Mouse (Mus musculus) forebrain, embryonic 14.5 days (tissue): Measurements from ENCODE around the gene Inpp5e. TPM values are rescaled to one million over a fixed set of nuclear protein-coding genes. Genes with fewer than 3 reads are reported as not detected.

Source experiments
- ATAC-seq: fragments of 200-750 bp; cut with Nextera tagmentation; 2 replicates; pipeline ENCODE4 v1.8.0; 2017; ENCODE audit warnings: mild to moderate bottlenecking, moderate library complexity
- DNase-seq: peaks from one replicate; pipeline ENCODE4 v3.0.0-alpha.2; 2015; ENCODE audit warnings: low spot score
- H3K27ac ChIP-seq: fragments of 300-500 bp; sonication (generic); 2 replicates; pipeline ENCODE4 v1.5.1; 2014; ENCODE audit warnings: low read depth, mild to moderate bottlenecking, control low read depth, low read length, moderate library complexity
- H3K27me3 ChIP-seq: fragments of 300-500 bp; sonication (generic); replicated peaks from 2 replicates; pipeline ENCODE4 v1.6.1; 2014; ENCODE audit warnings: low read length, control low read depth, mixed read lengths; ENCODE audit not compliant: control insufficient read depth, insufficient read depth
- H3K36me3 ChIP-seq: fragments of 300-500 bp; sonication (generic); 2 replicates; pipeline ENCODE4 v1.6.1; 2014; ENCODE audit warnings: low read length, control low read depth; ENCODE audit not compliant: control insufficient read depth, insufficient read depth
- H3K4me1 ChIP-seq: fragments of 300-500 bp; sonication (generic); 2 replicates; pipeline ENCODE4 v1.6.1; 2014; ENCODE audit warnings: antibody characterized with exemption, low read length, control low read depth; ENCODE audit not compliant: control insufficient read depth, insufficient read depth
- H3K4me2 ChIP-seq: fragments of 300-500 bp; sonication (generic); 2 replicates; pipeline ENCODE4 v1.6.1; 2014; ENCODE audit warnings: mild to moderate bottlenecking, control low read depth, low read length
- H3K4me3 ChIP-seq: fragments of 300-500 bp; sonication (generic); 2 replicates; pipeline ENCODE4 v1.5.1; 2014; ENCODE audit warnings: low read depth, low read length, control low read depth
- H3K9ac ChIP-seq: fragments of 300-500 bp; sonication (generic); 2 replicates; pipeline ENCODE4 v1.6.1; 2014; ENCODE audit warnings: mild to moderate bottlenecking, low read length, control low read depth, moderate library complexity
- H3K9me3 ChIP-seq: fragments of 300-500 bp; sonication (generic); replicated peaks from 2 replicates; pipeline ENCODE4 v1.6.1; 2016; ENCODE audit warnings: low read length, control low read depth, mixed read lengths; ENCODE audit not compliant: control insufficient read depth
- WGBS: fragments of 180-500 bp; shearing (Covaris S2); extraction: QIAGEN DNeasy Blood & Tissue Kit; methylation state at CpG from one replicate; pipeline ENCODE4 v1.1.7; 2014; 5-methylcytosine and 5-hydroxymethylcytosine counted together
- polyA plus RNA-seq: library from polyadenylated mRNA; unstranded; fragments of >200 nt; fragmentation: Nextera tagmentation; extraction: Ambion mirVana; gene quantifications from 2 replicates; pipeline ENCODE4 v1.2.1, GENCODE M21; 2014

The Inpp5e gene
- polyA plus RNA-seq, 1 experiment from 2014 or later: 13.9 TPM

- WGBS: 3% methylated on average over 36 of the region's 36 CpGs
- Histone ChIP-seq H3K9me3 (no peaks in the 10 kb centered on the region), H3K27me3 (no peaks in the 10 kb centered on the region), H3K9ac (peak overlapping the region; percentile 91), H3K4me3 (peak overlapping the region; percentile 82), H3K36me3 (peaks cover 31% of the 10 kb centered on the region), H3K27ac (peak overlapping the region; percentile 79), H3K4me2 (peak overlapping the region; percentile 95), H3K4me1 (peaks cover 15% of the 10 kb centered on the region)
- ATAC-seq: peak; percentile 66
- no peak for DNase-seq
Observed at GRCm38 (mm10) chr2:26352291-26352910, 56.6 kb downstream of the Inpp5e start.

GRCm38 (mm10) chr2:26351358-26352290, 57.4 kb downstream of the Inpp5e start, which contains the start of gene Dnlz:
Dnlz (minus strand) TSS chr2:26352110.
- Histone ChIP-seq H3K36me3 (peaks cover 39% of the 10 kb centered on the region), H3K4me3 (peak within 1 kb of the TSS; percentile 82), H3K27ac (peak within 1 kb of the TSS; percentile 79), H3K9ac (peak within 1 kb of the TSS; percentile 94), H3K27me3 (no peaks in the 10 kb centered on the region), H3K4me2 (peak within 1 kb of the TSS; percentile 95), H3K4me1 (peaks cover 15% of the 10 kb centered on the region), H3K9me3 (no peaks in the 10 kb centered on the region)
- DNase-seq (peak; percentile 96), ATAC-seq (peak; percentile 88)
- 2% methylated on average over 62 of the region's 62 CpGs for WGBS

- no peak overlapping the region for H3K4me2 ChIP-seq
- DNase-seq (no peak), ATAC-seq (no peak)
- H3K9ac ChIP-seq: no peak overlapping the region
- peaks cover 73% of the 10 kb centered on the region for H3K36me3 ChIP-seq
- H3K4me1 ChIP-seq: peaks cover 15% of the 10 kb centered on the region
- no peak overlapping the region for H3K4me3 ChIP-seq
- no peaks in the 10 kb centered on the region for H3K9me3 ChIP-seq
- H3K27ac ChIP-seq: no peak overlapping the region
- no peaks in the 10 kb centered on the region for H3K27me3 ChIP-seq
- 76% methylated on average over 6 of the region's 6 CpGs for WGBS
Observed at GRCm38 (mm10) chr2:26348241-26348640, 60.8 kb downstream of the Inpp5e start.

Other genes with a start within 250 kb of the Inpp5e start
- not detected in 2 replicates for gene Lhx3, start 200.9 kb downstream of the Inpp5e start, polyA plus RNA-seq
- gene Qsox2, start 171.7 kb downstream of the Inpp5e start, polyA plus RNA-seq: 10.6 and 12.2 TPM in 2 replicates
- 0.11 and 0.17 TPM in 2 replicates for gene Ccdc187, start 114.6 kb downstream of the Inpp5e start, polyA plus RNA-seq
- gene Gpsm1, start 93.7 kb downstream of the Inpp5e start, polyA plus RNA-seq: 56.0 and 63.6 TPM in 2 replicates
- gene Dnlz, start 57.1 kb downstream of the Inpp5e start, polyA plus RNA-seq: 28.8 and 33.1 TPM in 2 replicates
- gene Card9, start 48.3 kb downstream of the Inpp5e start, polyA plus RNA-seq: 0.22 and 1.1 TPM in 2 replicates
- gene Snapc4, start 28.6 kb downstream of the Inpp5e start, polyA plus RNA-seq: 15.7 and 27.1 TPM in 2 replicates
- 149 and 152 TPM in 2 replicates for gene Entr1, start 19.9 kb downstream of the Inpp5e start, polyA plus RNA-seq
- gene Pmpca, start 19.9 kb downstream of the Inpp5e start, polyA plus RNA-seq: 70.1 and 72.6 TPM in 2 replicates
- gene Sec16a, start 36.0 kb upstream of the Inpp5e start, polyA plus RNA-seq: 23.4 and 24.6 TPM in 2 replicates
- 30.3 and 32.3 TPM in 2 replicates for gene Notch1, start 107.5 kb upstream of the Inpp5e start, polyA plus RNA-seq
- 52.5 and 52.8 TPM in 2 replicates for gene Egfl7, start 170.8 kb upstream of the Inpp5e start, polyA plus RNA-seq
- not detected in 2 replicates for gene Gm20532, start 177.4 kb upstream of the Inpp5e start, polyA plus RNA-seq
- gene Agpat2, start 195.2 kb upstream of the Inpp5e start, polyA plus RNA-seq: 4.0 TPM in 2 replicates
- gene Fam69b, start 219.3 kb upstream of the Inpp5e start, polyA plus RNA-seq: 97.4 and 101 TPM in 2 replicates